Mouse (Mus musculus): ENCODE data around the gene Gm28308.

Gm28308 gene

GRCm38 (mm10) chr6:52213119-52213986, at the start of gene Gm28308, which contains the start of gene Hoxa3:
Gm28308 (minus strand) TSS chr6:52213339.
Hoxa3 (minus strand) TSS chr6:52213336.
- peak; percentile 53 to 70 for DNase-seq

- DNase-seq: no peak
Observed at GRCm38 (mm10) chr6:52262463-52263320, 49.6 kb upstream of the Gm28308 start.

GRCm38 (mm10) chr6:52261751-52262462, 48.8 kb upstream of the Gm28308 start:
- DNase-seq: no peak

- no peak for DNase-seq
Observed at GRCm38 (mm10) chr6:52260654-52261575, 47.8 kb upstream of the Gm28308 start, which contains the start of gene Hoxa13. Hoxa13 (minus strand) TSS chr6:52260880.

- no peak for DNase-seq
Observed at GRCm38 (mm10) chr6:52259811-52260261, 46.7 kb upstream of the Gm28308 start.

GRCm38 (mm10) chr6:52259081-52259790, 46.1 kb upstream of the Gm28308 start:
- no peak for DNase-seq

GRCm38 (mm10) chr6:52256956-52257355, 43.8 kb upstream of the Gm28308 start:
- DNase-seq: peak; percentile 69 to 84

GRCm38 (mm10) chr6:52253511-52254500, 40.7 kb upstream of the Gm28308 start:
- DNase-seq: peak in 1 of 2 experiments; percentile 30

GRCm38 (mm10) chr6:52252775-52253376, 39.7 kb upstream of the Gm28308 start:
- DNase-seq: no peak

GRCm38 (mm10) chr6:52252016-52252774, 39.1 kb upstream of the Gm28308 start:
- DNase-seq: peak in 1 of 2 experiments; percentile 16

GRCm38 (mm10) chr6:52251177-52251879, 38.2 kb upstream of the Gm28308 start:
- no peak for DNase-seq

GRCm38 (mm10) chr6:52249826-52250225, 36.7 kb upstream of the Gm28308 start:
- DNase-seq: no peak

- no peak for DNase-seq
Observed at GRCm38 (mm10) chr6:52249415-52249738, 36.2 kb upstream of the Gm28308 start.

- DNase-seq: peak in 1 of 2 experiments; percentile 20
Observed at GRCm38 (mm10) chr6:52248638-52249414, 35.7 kb upstream of the Gm28308 start.

- peak in 1 of 2 experiments; percentile 22 for DNase-seq
Observed at GRCm38 (mm10) chr6:52247766-52248637, 34.9 kb upstream of the Gm28308 start.

GRCm38 (mm10) chr6:52246916-52247315, 33.8 kb upstream of the Gm28308 start:
- DNase-seq: peak in 1 of 2 experiments; percentile 14
